Mouse (Mus musculus): Measurements from ENCODE around the gene Cntnap2. TPM values are rescaled to one million over a fixed set of nuclear protein-coding genes. Genes with fewer than 3 reads are reported as not detected.

The Cntnap2 gene
- polyA plus RNA-seq, 1 experiment from 2014 or later, result 5.7 TPM

DNA sequence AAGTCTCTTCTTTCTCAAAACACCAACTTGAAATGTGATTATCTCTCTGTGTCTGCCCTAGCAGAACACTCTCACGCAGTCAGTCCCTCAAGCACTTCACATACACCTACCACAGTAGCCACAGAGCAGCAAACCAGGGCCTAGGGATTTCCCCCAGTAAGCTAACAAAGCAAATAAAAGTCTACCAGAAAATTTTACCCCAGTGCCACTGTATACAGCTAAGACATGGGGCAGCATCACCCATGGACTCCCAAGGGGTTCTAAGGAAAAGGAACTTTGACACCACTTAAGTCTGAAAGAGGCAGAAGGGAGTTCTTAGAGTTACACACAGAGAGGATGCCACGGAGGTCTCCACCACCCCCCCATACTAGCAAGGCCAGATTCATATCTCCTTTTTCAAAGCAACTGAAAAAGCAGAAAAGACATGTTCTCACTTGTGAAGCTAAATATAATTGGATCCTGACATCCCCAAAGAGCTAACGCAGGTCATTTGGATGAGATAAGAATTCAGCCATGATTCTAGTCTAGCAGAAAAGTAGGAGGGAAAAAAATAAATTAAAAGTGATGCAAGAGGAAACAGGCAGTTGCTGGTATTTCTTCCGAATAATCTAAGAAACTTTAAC lies 1967.0 kb downstream of the Cntnap2 start:
- no peak for ATAC-seq (ENCODE audit: insufficient number of reproducible peaks, insufficient read depth, low FRiP score, low TSS enrichment)
- Histone ChIP-seq H3K9ac (no peak overlapping the region), H3K4me1 (no peaks in the 10 kb centered on the region), H3K4me2 (replicated peaks) (no peak overlapping the region), H3K27ac (no peak overlapping the region), H3K9me3 (no peaks in the 10 kb centered on the region), H3K27me3 (no peaks in the 10 kb centered on the region), H3K4me3 (no peak overlapping the region), H3K36me3 (no peaks in the 10 kb centered on the region)
- WGBS, result 76% methylated on average over 4 of the region's 4 CpGs

DNA sequence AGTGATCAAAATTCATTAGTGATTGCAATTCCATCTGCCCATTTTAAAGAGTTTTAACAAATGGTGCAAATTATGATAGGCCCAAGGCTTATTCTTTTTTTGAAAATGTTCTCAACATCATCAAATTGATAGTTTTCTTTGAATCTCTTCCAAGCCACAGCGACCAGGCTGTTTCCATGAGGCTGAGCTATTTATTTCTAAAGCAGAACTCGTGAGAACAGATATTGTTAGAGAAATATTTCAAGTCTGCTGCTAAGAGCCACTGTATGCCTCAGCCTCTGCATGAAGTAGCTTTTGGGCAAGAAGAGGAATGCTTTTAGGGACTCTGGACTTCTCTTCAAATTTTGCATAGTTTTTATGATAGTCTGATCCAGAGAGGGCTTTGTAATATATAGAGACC lies 1972.2 kb downstream of the Cntnap2 start:
- H3K27me3 ChIP-seq, result no peaks in the 10 kb centered on the region
- no peak overlapping the region for H3K27ac ChIP-seq
- no peak overlapping the region for H3K9ac ChIP-seq
- H3K4me2 ChIP-seq (replicated peaks), result no peak overlapping the region
- H3K36me3 ChIP-seq, result no peaks in the 10 kb centered on the region
- no peaks in the 10 kb centered on the region for H3K4me1 ChIP-seq
- no peaks in the 10 kb centered on the region for H3K9me3 ChIP-seq
- 58% methylated on average over 2 of the region's 2 CpGs for WGBS
- H3K4me3 ChIP-seq, result no peak overlapping the region
- ATAC-seq (ENCODE audit: insufficient number of reproducible peaks, insufficient read depth, low FRiP score, low TSS enrichment), result no peak

DNA sequence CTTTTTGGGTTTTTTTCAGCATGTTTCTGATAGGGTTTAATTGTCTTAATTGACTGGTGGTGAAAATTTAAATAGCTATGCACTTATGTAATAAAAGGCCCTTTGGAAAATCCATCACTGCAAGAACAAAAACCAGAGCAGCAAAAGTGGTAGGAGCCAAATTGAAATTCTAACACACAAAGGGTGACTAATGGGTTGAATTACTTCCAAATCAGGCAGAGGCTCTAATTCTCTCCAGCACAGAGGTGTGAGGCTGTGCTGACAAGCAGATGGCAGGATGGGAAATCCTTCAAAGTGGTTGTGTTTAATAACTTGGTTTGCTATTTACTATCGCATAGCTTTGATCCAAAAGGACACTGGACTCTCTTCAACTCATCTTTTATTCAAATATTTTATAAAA lies 1983.4 kb downstream of the Cntnap2 start:
- Histone ChIP-seq H3K4me1 (no peaks in the 10 kb centered on the region), H3K9ac (no peak overlapping the region), H3K9me3 (no peaks in the 10 kb centered on the region), H3K27ac (no peak overlapping the region), H3K4me3 (no peak overlapping the region), H3K4me2 (replicated peaks) (no peak overlapping the region), H3K36me3 (no peaks in the 10 kb centered on the region), H3K27me3 (peaks cover 3% of the 10 kb centered on the region; the same call in 1 of the 2 replicates)
- ATAC-seq (ENCODE audit: insufficient number of reproducible peaks, insufficient read depth, low FRiP score, low TSS enrichment), result no peak
- WGBS, result 80% methylated on average over 1 of the region's 1 CpGs

DNA sequence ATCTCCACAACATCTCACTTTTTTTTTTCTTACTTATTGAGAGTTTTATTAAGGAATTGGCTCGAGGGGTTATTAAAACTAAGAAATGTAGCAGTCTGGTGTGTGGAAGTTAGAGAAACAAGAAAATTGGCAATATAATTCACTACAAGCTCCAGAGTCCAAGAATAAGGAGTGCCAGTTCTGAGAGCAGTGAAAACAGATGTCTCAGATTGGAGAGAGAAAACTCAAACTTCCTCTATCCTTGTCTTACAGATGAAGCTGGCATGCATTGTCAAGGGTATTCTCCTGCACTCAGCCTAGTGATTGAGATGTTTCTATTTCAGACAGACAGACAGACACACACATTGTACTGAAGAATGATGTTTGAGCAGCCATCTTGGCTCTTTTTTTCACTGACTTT lies 1984.4 kb downstream of the Cntnap2 start:
- Histone ChIP-seq H3K36me3 (no peaks in the 10 kb centered on the region), H3K9ac (no peak overlapping the region), H3K4me3 (no peak overlapping the region), H3K4me2 (replicated peaks) (no peak overlapping the region), H3K9me3 (no peaks in the 10 kb centered on the region), H3K27ac (no peak overlapping the region), H3K4me1 (no peaks in the 10 kb centered on the region), H3K27me3 (peaks cover 3% of the 10 kb centered on the region; the same call in 1 of the 2 replicates)
- no peak for ATAC-seq (ENCODE audit: insufficient number of reproducible peaks, insufficient read depth, low FRiP score, low TSS enrichment)
- WGBS, result 79% methylated on average over 1 of the region's 1 CpGs

DNA sequence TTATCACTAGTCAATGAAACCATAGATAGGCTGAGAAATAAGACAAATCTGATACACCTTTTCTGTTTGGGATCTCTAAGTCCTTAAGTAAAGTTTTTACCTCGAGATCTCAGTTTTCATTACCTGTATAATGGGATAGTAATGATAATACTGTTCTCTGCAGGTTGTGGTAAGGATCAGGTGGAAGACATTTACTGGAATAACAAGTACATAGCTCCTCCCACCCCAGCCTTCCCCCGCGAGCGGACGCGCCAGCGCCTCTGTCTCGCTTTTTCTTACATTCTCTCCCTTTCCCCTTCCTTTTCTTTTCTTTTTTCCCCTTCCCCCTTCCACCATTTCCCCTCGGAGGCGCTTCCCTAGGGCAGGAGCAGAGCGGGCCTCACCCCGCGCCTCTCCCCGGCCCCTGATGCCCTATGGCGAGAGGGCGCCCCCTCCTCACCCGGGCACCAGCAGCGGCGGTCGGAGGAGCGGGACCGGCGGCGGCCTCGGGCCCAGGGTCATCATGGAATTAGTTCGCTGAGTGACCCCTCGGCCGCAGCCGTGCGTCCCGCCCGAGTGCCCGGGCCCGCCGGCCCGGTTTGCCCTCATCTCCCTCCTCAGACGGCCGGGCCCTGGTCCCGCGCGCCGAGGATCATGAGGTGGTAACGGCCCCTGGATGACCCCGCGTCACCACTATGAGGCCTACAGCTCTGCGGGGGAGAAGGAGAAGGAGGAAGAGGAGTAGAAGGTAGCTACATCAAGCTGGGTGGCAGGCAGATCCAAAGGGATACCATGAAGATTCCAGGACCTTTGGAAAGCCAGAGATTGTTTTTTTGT lies 1985.4 kb downstream of the Cntnap2 start:
- H3K36me3 ChIP-seq, result no peaks in the 10 kb centered on the region
- H3K27me3 ChIP-seq, result peaks cover 3% of the 10 kb centered on the region; the same call in 1 of the 2 replicates
- H3K4me3 ChIP-seq, result peak overlapping the region; percentile 45
- H3K4me1 ChIP-seq, result no peaks in the 10 kb centered on the region
- WGBS, result 3% methylated on average over 44 of the region's 46 CpGs
- peak overlapping the region; percentile 60 for H3K9ac ChIP-seq
- H3K9me3 ChIP-seq, result no peaks in the 10 kb centered on the region
- ATAC-seq (ENCODE audit: insufficient number of reproducible peaks, insufficient read depth, low FRiP score, low TSS enrichment), result no peak
- H3K27ac ChIP-seq, result no peak overlapping the region
- peak overlapping the region; percentile 77 for H3K4me2 ChIP-seq (replicated peaks)

DNA sequence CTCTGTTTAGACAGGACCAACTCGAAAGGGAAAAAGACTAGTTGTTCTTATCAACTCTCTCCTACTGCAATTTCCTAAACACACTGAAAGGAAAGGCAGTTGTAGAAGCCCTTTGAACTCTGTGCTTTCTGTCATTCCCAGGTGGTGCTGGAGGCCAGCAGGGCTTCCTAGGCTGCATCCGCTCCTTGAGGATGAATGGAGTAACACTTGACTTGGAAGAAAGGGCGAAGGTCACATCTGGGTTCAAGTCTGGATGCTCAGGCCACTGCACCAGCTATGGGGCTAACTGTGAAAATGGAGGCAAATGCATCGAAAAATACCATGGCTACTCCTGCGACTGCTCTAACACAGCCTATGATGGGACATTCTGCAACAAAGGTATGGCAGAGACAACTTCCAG lies 1989.9 kb downstream of the Cntnap2 start:
- Histone ChIP-seq H3K27me3 (peaks cover 3% of the 10 kb centered on the region; the same call in 1 of the 2 replicates), H3K4me2 (replicated peaks) (no peak overlapping the region), H3K4me3 (no peak overlapping the region), H3K27ac (no peak overlapping the region), H3K4me1 (no peaks in the 10 kb centered on the region), H3K36me3 (no peaks in the 10 kb centered on the region), H3K9me3 (no peaks in the 10 kb centered on the region), H3K9ac (no peak overlapping the region)
- ATAC-seq (ENCODE audit: insufficient number of reproducible peaks, insufficient read depth, low FRiP score, low TSS enrichment), result no peak
- WGBS, result 37% methylated on average over 5 of the region's 5 CpGs

DNA sequence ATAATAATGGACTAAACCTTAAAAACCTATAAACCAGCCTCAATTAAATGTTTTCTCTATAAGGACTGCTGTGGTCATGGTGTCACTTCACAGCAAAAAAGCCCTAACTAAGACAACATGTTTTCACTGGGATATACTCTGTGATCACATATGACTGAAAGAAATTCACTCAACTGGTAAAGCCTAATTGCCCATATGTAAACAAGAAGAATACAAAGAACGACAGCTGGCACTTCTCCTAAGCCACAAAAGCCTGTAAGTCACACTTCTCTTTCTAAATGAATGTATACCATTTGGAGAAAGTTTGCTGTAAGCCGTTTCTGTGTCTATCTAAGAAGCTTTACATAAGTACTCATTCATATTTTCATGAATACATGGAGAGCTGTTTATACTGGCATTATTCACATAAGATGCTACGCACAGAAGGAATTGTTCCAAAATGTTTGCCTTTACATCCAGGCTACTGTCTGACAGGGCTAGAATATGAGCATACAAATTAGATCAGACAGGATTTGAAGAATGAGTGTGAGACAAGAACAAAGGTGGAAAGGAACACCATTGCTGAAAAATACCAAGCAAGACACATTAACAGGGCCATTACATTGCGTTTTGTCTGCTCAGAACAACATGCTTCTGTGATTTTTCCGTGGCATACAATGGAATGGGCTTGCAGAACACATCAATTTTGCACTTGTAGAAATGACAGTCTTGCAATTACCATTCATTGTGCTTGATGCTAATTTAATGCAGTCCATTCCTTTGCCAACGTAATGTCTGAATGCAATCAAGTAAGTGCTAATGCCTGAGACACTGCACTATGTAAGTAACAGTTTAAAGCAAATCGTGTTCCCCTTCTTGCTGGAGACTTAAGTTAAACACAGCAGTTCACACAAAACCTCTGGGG lies 1991.4 kb downstream of the Cntnap2 start:
- H3K27ac ChIP-seq, result no peak overlapping the region
- no peaks in the 10 kb centered on the region for H3K27me3 ChIP-seq
- WGBS, result 69% methylated on average over 7 of the region's 7 CpGs
- no peak overlapping the region for H3K4me2 ChIP-seq (replicated peaks)
- H3K4me1 ChIP-seq, result no peaks in the 10 kb centered on the region
- H3K9ac ChIP-seq, result no peak overlapping the region
- no peaks in the 10 kb centered on the region for H3K9me3 ChIP-seq
- H3K36me3 ChIP-seq, result no peaks in the 10 kb centered on the region
- ATAC-seq (ENCODE audit: insufficient number of reproducible peaks, insufficient read depth, low FRiP score, low TSS enrichment), result no peak
- no peak overlapping the region for H3K4me3 ChIP-seq

DNA sequence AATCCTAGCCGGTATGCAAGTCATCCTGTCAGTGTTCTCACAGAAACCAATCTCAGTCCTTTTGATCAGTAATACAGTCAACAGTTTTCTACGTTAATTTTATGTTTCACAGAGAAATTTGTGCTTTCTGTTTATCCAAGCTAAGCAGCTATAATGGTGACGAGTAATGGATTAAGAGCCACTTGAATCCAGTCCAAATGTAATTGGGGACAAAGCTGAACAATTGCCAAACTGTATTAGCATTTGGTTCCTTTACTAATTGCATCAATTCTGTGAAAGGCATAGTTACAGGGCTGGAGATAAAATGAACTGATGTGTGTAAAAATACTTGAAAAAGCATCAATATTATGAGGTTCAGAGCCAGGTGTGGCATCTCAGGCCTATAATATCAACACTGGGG lies 2002.2 kb downstream of the Cntnap2 start:
- Histone ChIP-seq H3K9ac (no peak overlapping the region), H3K4me1 (no peaks in the 10 kb centered on the region), H3K27me3 (no peaks in the 10 kb centered on the region), H3K4me3 (no peak overlapping the region), H3K36me3 (no peaks in the 10 kb centered on the region), H3K27ac (no peak overlapping the region), H3K4me2 (replicated peaks) (no peak overlapping the region), H3K9me3 (no peaks in the 10 kb centered on the region)
- no peak for ATAC-seq (ENCODE audit: insufficient number of reproducible peaks, insufficient read depth, low FRiP score, low TSS enrichment)
- WGBS, result 78% methylated on average over 3 of the region's 3 CpGs

DNA sequence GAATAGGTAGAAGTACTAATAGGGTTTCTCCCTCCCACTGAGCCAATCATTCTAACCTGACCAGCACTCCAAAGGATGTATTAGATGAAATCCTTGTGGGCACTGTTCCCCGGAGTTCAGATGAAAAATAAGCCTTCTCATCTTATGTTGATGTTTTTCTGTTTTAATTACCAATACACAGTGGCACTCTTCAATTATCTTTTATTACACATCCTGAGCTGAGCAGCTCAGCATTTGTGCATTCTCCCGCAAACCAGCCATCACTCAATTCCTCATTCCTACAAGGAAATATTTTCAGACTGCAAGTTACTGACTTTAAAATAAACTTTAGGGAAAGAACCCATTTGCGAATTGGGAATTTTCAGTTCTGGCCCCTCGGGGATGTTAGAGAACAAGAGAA lies 2030.8 kb downstream of the Cntnap2 start:
- no peak for ATAC-seq (ENCODE audit: insufficient number of reproducible peaks, insufficient read depth, low FRiP score, low TSS enrichment)
- Histone ChIP-seq H3K36me3 (no peaks in the 10 kb centered on the region), H3K4me2 (replicated peaks) (no peak overlapping the region), H3K9ac (no peak overlapping the region), H3K27me3 (no peaks in the 10 kb centered on the region), H3K4me1 (no peaks in the 10 kb centered on the region), H3K27ac (no peak overlapping the region), H3K9me3 (no peaks in the 10 kb centered on the region), H3K4me3 (no peak overlapping the region)
- WGBS, result 80% methylated on average over 4 of the region's 4 CpGs

DNA sequence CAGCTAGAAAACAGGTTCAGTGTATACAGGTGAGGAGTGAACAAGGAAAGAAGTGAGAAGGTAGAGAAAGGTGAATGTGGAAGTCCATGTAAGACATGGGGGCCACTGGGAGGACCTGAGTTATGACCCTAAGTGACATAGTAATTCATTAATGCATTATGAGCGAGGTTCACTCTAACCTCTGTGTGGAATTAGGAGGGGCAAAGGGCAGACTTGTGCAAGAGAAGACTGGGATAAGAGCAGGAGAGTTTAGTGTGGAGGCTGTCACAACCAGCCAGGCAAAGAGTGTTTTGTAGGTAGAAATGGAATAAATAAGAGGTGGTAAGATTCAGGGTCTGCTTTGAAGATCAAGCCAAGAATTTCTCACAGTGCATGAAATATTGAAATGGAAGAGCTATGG lies 2045.8 kb downstream of the Cntnap2 start:
- Histone ChIP-seq H3K4me2 (replicated peaks) (no peak overlapping the region), H3K27ac (no peak overlapping the region), H3K4me3 (no peak overlapping the region), H3K4me1 (no peaks in the 10 kb centered on the region), H3K36me3 (no peaks in the 10 kb centered on the region), H3K9ac (no peak overlapping the region), H3K27me3 (no peaks in the 10 kb centered on the region), H3K9me3 (no peaks in the 10 kb centered on the region)
- 57% methylated on average over 1 of the region's 1 CpGs for WGBS
- ATAC-seq (ENCODE audit: insufficient number of reproducible peaks, insufficient read depth, low FRiP score, low TSS enrichment), result no peak

DNA sequence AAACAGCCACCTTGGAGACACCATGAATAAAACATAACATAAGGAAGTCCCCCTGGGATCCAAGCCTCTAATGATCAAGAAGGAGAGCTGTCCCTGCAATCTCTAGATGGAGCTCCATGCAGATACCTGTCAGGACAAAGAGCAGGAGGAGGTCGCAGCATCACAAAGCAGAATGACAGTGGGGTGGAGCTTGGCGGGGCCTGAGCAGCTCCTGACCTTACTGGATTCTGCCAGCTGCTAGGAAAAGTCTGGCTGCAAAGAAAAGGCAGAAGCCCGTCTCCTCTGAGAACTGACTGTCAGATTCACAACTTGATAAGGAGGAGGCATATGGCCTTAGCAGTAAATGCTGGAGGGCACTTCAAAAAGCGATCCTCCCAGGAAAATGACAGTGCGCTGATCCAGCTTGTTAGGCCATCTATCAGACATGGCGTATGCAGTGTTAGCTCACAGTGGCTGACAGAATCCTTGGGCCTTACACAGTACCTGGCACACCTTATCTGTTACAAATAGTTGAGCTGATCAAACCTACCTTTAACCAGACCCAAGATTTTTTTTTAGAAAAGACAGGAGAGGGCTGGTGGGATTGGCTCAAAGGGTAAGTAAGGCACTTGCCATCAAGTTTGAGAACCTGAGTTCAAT lies 2050.5 kb downstream of the Cntnap2 start:
- Histone ChIP-seq H3K4me1 (no peaks in the 10 kb centered on the region), H3K36me3 (no peaks in the 10 kb centered on the region), H3K27me3 (no peaks in the 10 kb centered on the region), H3K4me2 (replicated peaks) (no peak overlapping the region), H3K9me3 (no peaks in the 10 kb centered on the region), H3K9ac (no peak overlapping the region), H3K4me3 (no peak overlapping the region), H3K27ac (no peak overlapping the region)
- no peak for ATAC-seq (ENCODE audit: insufficient number of reproducible peaks, insufficient read depth, low FRiP score, low TSS enrichment)
- WGBS, result 39% methylated on average over 6 of the region's 6 CpGs

Measured in embryonic facial prominence, embryonic 12.5 days (tissue).